Mouse (Mus musculus) embryo, embryonic 10 days (tissue): ENCODE measurements at regions not wholly inside any gene's neighbourhood (a gene's known extent, or its start where the extent isn't known, plus 50 kb on each side); places are given as distances from the start of the nearest gene placed in this dataset.
A peak's percentile ranks its signal among the peaks of the same experiment; 100 is the strongest.

Experiments
- DNase-seq: peaks from one replicate; pipeline ENCODE4 v3.0.0-alpha.2; 2015; ENCODE audit warnings: low spot score

GRCm38 (mm10) chr1:42472495-42473230 lies 222.9 kb upstream of the Pou3f3 start:
- DNase-seq: peak; percentile 28

- DNase-seq: no peak
Observed at GRCm38 (mm10) chr1:42474197-42474596, 221.4 kb upstream of the Pou3f3 start.

GRCm38 (mm10) chr1:42474831-42475230 lies 220.7 kb upstream of the Pou3f3 start:
- DNase-seq: no peak

- DNase-seq: no peak
Observed at GRCm38 (mm10) chr1:42475629-42476028, 219.9 kb upstream of the Pou3f3 start.

GRCm38 (mm10) chr1:42480348-42480920 lies 215.1 kb upstream of the Pou3f3 start:
- DNase-seq: no peak

- peak; percentile 46 for DNase-seq
Observed at GRCm38 (mm10) chr1:42489563-42489962, 206.0 kb upstream of the Pou3f3 start.

- peak; percentile 71 for DNase-seq
Observed at GRCm38 (mm10) chr1:42490856-42491643, 204.5 kb upstream of the Pou3f3 start.

GRCm38 (mm10) chr1:42491644-42492277 lies 203.8 kb upstream of the Pou3f3 start:
- DNase-seq: peak; percentile 67

- DNase-seq: no peak
Observed at GRCm38 (mm10) chr1:42496022-42496421, 199.5 kb upstream of the Pou3f3 start.

GRCm38 (mm10) chr1:42496433-42496832 lies 199.1 kb upstream of the Pou3f3 start:
- DNase-seq: no peak

- DNase-seq: no peak
Observed at GRCm38 (mm10) chr1:42498901-42499300, 196.7 kb upstream of the Pou3f3 start.

- DNase-seq: no peak
Observed at GRCm38 (mm10) chr1:42504491-42504890, 191.1 kb upstream of the Pou3f3 start.

GRCm38 (mm10) chr1:42505048-42505729 lies 190.4 kb upstream of the Pou3f3 start:
- no peak for DNase-seq

- no peak for DNase-seq
Observed at GRCm38 (mm10) chr1:42514417-42514816, 181.2 kb upstream of the Pou3f3 start.

- no peak for DNase-seq
Observed at GRCm38 (mm10) chr1:42524401-42524800, 171.2 kb upstream of the Pou3f3 start.

GRCm38 (mm10) chr1:42527746-42528476 lies 167.7 kb upstream of the Pou3f3 start:
- DNase-seq: no peak

- no peak for DNase-seq
Observed at GRCm38 (mm10) chr1:42532908-42533307, 162.7 kb upstream of the Pou3f3 start.

- peak; percentile 16 for DNase-seq
Observed at GRCm38 (mm10) chr1:42539066-42539539, 156.5 kb upstream of the Pou3f3 start.

- peak; percentile 69 for DNase-seq
Observed at GRCm38 (mm10) chr1:42539541-42540520, 155.7 kb upstream of the Pou3f3 start.

- no peak for DNase-seq
Observed at GRCm38 (mm10) chr1:42541991-42542390, 153.6 kb upstream of the Pou3f3 start.
